Mouse (Mus musculus) ES-Bruce4 (cell line): Measurements from ENCODE around the gene Slit2.

Experiments used
- CTCF ChIP-seq: IDR thresholded peaks from one replicate; pipeline ENCODE4 v1.8.1; 2011; ENCODE audit warnings: low read depth, low read length
- POLR2A ChIP-seq: IDR thresholded peaks from one replicate; pipeline ENCODE4 v1.8.1; 2011; ENCODE audit warnings: low read length; ENCODE audit not compliant: insufficient read depth

- no peak for TF ChIP-seq CTCF
- no peak for TF ChIP-seq POLR2A
These were observed 23.1 kb downstream of the Slit2 start for GRCm38 (mm10) chr5:48006059-48006458.
